Mouse (Mus musculus) embryonic fibroblast, embryonic 13.5 days (primary cell): ENCODE results near the gene Ppp6r3.

Source experiments
- CTCF ChIP-seq: IDR thresholded peaks from 2 replicates; pipeline ENCODE4 v1.5.1; 2011; ENCODE audit warnings: mild to moderate bottlenecking, control low read depth, low read length, moderate library complexity, borderline replicate concordance; ENCODE audit not compliant: insufficient read depth
- POLR2A ChIP-seq: IDR thresholded peaks from 2 replicates; pipeline ENCODE4 v1.6.1; 2011; ENCODE audit warnings: low read depth, mild to moderate bottlenecking, control low read depth, low read length, moderate library complexity

GRCm38 (mm10) chr19:3577265-3577910 lies 1.8 kb upstream of the Ppp6r3 start:
- TF ChIP-seq CTCF: no peak
- TF ChIP-seq POLR2A: no peak
